Mouse (Mus musculus) lung, adult 2 months (tissue): ENCODE data around the gene Fth1. TPM values are rescaled to one million over a fixed set of nuclear protein-coding genes. Genes with fewer than 3 reads are reported as not detected.

Source experiments
- DNase-seq: peaks from one replicate; pipeline ENCODE4 v3.0.0; 2022
- H3K4me1 ChIP-seq: fragments of 200-500 bp; 2 replicates; pipeline ENCODE4 v1.6.1; 2011; ENCODE audit warnings: low read length; ENCODE audit not compliant: control insufficient read depth, insufficient read depth
- H3K4me3 ChIP-seq: fragments of 200-500 bp; replicated peaks from 2 replicates; pipeline ENCODE3; 2011; ENCODE audit warnings: low read depth, mild to moderate bottlenecking, control low read depth, low read length; ENCODE audit errors: extremely low read depth
- CTCF ChIP-seq: fragments of 200-500 bp; IDR thresholded peaks from 2 replicates; pipeline ENCODE4 v1.5.1; 2011; ENCODE audit warnings: mild to moderate bottlenecking, low read length, control low read depth; ENCODE audit not compliant: insufficient read depth
- POLR2A ChIP-seq: fragments of 200-500 bp; IDR thresholded peaks from 2 replicates; pipeline ENCODE4 v1.6.1; 2011; ENCODE audit warnings: low read depth, mild to moderate bottlenecking, control low read depth, low read length, borderline replicate concordance; ENCODE audit errors: extremely low read depth
- WGBS: fragments of 180-500 bp; shearing (Covaris S2); methylation state at CpG from one replicate; pipeline ENCODE4 v1.1.7; 2018; 5-methylcytosine and 5-hydroxymethylcytosine counted together
- polyA plus RNA-seq: library from polyadenylated mRNA; depleted of rRNA; stranded (reverse); fragments of >200 nt; gene quantifications from 2 replicates; pipeline ENCODE4 v1.2.3, GENCODE M21; 2012

Fth1 gene
- polyA plus RNA-seq, 1 experiment: 4,642 TPM

DNA sequence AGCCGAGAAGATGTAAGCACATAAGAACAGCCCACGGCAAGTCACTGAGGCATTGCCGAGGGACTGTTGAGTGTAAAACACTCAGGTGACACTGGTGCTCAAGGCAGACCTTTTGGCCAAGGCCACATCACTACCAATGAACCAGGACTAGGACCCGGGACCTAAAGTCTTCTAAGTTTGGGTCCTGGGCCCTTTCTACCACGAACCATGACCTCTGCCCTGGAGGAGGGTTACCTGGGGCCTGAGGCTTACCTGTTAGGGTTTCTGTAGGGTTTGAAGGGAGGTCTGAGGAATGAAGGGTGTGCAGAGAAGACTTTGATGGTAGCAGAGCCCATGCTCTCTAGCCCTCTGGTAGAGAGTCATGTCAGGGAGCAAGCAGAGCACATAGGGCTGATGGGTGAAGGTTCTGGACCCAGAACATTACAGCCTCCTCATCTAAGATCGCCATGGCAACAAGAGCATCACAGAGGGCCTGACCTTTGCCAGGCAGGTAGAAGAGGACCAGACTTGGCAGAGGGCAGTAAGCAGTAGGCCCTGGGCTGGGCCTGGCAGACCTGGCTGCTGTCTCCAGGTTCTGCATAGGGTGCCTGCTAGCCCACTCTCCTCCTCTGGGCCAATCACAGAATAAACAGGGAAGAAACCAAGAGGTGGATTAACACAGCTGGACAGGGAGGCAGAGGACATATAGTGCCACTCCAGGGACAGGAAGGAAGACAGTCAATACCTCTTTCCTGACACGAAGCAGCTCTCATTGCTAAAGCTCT lies 21.0 kb downstream of the Fth1 start, which contains the start of the genes Best1 and Rab3il1:
TSS of gene Best1 (minus strand) at position 428 of the 764 bp plus-strand sequence.
TSS of gene Rab3il1 (plus strand) at position 464 of the 764 bp plus-strand sequence.
- no peak for DNase-seq
- TF ChIP-seq CTCF (no peak), POLR2A (no peak)
- Histone ChIP-seq H3K4me3 (no peak within 1 kb of the TSS), H3K4me1 (no peaks in the 10 kb centered on the region)
- WGBS: 84% methylated on average over 7 of the region's 7 CpGs

DNA sequence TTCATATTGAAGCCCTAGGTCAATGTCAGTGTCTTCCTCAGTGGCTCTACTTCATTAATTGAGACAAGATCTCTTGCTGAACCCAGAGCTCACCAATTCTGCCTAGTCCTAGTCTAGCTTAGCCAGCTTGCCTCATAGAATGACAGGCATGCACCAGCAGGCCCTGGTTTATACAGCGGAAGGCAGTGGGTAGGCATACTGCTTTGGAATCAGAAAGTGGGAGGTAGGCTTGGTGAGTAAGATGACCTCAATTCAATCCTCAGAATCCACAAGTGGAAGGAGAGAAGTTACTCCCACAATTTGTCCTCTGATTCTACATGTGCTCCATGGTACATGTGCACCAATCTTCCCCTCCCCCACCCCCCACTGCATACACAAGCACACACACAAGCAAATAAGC lies 23.3 kb downstream of the Fth1 start:
- no peak for DNase-seq
- Histone ChIP-seq H3K4me1 (no peaks in the 10 kb centered on the region), H3K4me3 (no peak overlapping the region)
- TF ChIP-seq CTCF (no peak), POLR2A (no peak)
- WGBS: 86% methylated on average over 1 of the region's 1 CpGs

DNA sequence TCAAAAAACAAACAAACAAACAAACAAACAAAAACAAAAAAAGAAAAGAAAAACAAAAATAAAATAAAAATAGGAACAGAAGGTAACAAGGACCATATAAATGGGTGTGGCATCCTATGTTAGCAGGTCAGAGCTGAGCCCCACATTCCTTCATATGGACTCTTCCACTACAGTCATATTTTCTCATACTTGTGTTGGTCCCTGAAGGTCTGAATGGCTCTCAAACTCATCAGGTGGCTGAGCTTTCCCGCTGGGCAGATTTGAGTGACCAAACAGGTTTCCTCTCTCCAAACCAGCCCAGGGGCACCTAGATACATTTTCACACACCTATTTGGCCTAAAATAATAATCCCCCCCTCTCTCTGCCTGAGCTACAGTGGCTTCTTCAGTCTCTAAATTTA lies 31.0 kb downstream of the Fth1 start:
- Histone ChIP-seq H3K4me1 (no peaks in the 10 kb centered on the region), H3K4me3 (no peak overlapping the region)
- 52% methylated on average over 1 of the region's 1 CpGs for WGBS
- no peak for DNase-seq
- TF ChIP-seq POLR2A: no peak
- TF ChIP-seq CTCF: no peak

DNA sequence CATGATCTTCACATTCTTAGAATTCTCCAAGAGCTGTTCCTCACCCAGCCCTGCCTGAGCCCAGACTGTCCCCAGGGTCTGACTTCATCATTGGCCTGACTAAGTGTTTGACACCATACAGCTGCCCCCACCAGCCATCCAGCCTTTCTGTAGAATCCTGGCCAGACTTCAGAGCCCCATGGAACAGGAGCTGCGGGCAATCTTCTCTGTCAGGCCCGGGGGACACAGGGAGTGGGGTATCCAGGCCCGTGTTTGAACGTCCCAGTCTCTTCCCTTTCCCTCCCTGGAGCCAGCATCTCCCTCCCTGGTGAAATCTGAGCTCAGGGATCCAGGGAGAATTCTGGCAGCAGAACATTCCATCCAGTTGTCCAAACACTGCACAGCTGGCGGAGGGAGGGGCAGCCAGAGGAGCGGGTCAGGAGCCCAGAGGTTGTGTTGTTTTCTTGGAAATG lies 32.5 kb downstream of the Fth1 start:
- 40% methylated on average over 6 of the region's 6 CpGs for WGBS

DNA sequence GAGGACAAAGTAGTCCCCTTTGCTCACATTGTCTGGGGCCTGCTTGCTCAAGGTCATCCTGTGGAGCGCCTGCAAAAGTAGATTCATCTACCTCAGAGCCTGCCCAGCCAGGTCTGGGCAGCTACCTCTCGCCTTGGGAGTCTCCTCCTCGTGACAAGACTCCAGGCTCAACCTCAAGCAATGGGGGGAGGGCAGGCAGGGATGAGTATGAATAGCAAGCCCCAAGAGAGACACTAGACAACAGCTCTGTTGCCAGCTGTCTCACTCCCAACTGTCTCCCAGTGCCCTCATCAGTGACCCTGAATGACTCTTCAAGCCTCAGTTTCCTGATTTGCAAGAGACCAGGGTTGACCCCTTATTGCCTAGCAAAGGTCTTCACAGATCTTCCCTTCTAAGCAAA lies 33.0 kb downstream of the Fth1 start:
- Histone ChIP-seq H3K4me1 (peaks cover 2% of the 10 kb centered on the region), H3K4me3 (no peak overlapping the region)
- WGBS: 59% methylated on average over 3 of the region's 3 CpGs
- DNase-seq: no peak
- no peak for TF ChIP-seq POLR2A
- no peak for TF ChIP-seq CTCF

More for the DNA sequence above, 32.5 kb downstream of the Fth1 start:
- peak; percentile 24 for DNase-seq
- TF ChIP-seq CTCF: no peak
- no peak for TF ChIP-seq POLR2A
- no peak overlapping the region for H3K4me3 ChIP-seq
- no peaks in the 10 kb centered on the region for H3K4me1 ChIP-seq

DNA sequence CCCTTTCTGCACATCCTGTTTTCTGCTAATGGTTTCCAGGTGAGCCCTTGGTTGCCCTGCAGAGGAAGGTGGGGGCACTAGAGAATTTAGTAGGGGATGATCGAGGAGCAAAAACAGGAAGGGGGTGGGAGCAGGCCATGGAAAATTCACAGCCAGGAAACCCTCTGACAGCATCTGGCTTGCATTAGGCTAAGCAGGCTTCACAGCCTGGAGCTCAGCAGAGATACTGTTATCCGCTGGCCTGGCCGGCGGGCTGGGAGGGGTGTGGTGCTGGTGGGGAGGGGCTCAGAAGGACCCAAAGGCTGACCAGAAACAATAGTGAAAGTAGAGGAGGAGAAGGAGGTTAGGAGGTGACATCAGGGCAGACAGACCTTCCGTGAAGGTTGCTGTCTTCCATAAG lies 33.5 kb downstream of the Fth1 start:
- DNase-seq: no peak
- no peak for TF ChIP-seq POLR2A
- TF ChIP-seq CTCF: no peak
- 46% methylated on average over 5 of the region's 5 CpGs for WGBS
- H3K4me1 ChIP-seq: peaks cover 6% of the 10 kb centered on the region
- no peak overlapping the region for H3K4me3 ChIP-seq

DNA sequence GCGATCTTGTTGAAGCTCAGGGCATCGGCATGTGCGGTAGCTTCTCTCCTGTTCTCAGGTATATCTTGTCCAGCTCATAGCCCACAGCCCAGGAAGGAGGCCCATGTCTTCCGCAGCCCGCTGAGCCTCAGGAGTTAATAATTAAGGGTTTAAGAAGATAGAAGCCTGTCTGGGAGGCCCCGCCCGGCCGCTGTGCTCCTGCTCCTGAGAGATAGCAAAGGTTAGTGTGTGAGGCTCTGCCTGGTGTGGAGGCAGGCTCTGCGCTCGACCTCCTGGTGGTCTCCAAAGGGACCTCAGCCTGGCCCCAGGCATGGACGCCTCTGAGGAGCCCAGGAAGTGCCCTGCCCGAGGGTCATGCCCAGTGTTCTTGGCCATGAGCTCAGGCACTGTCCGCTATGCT lies 34.4 kb downstream of the Fth1 start:
- peaks cover 6% of the 10 kb centered on the region for H3K4me1 ChIP-seq
- 83% methylated on average over 13 of the region's 13 CpGs for WGBS
- TF ChIP-seq POLR2A: no peak
- H3K4me3 ChIP-seq: no peak overlapping the region
- no peak for DNase-seq

DNA sequence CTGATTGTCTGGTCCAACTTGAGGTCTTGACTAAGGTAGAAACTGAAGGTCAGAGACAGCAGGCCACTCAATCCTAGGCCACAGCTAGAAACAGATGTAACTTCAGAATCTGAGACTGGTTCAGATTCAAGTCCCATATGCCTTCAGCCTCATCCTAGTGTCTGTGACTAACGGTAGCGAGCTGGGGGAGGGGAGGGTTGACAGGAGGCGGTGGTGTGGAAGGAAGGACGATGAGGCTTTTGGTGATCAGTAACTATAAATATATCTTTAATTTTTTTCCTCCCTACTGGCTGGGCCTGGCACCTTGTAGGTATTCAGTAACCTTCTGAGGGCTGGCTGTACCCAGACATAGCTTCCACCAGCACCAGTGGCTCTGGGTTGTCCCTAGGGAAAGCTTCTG lies 35.0 kb downstream of the Fth1 start:
- TF ChIP-seq POLR2A: no peak
- TF ChIP-seq CTCF: no peak

DNA sequence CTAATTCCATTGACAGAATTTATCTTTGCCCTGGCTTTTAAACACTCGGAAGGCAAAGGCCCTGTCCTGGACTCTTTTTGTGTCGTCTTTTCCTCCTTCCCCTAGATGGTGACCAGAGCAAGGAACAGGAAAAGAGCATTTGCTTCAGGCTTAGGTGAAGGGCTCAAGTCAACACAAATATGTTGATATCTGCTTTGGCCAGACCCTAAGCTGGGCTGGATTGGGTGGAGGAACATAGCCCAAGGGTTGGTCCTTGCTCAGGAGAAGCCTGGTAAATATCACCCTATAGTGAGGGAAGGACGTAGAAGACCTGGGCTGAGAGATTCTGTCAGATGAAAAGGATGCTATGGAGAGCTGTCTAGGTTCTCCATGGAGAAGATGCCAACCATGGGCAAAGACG lies 35.8 kb downstream of the Fth1 start:
- DNase-seq: no peak
- Histone ChIP-seq H3K4me3 (no peak overlapping the region), H3K4me1 (peaks cover 6% of the 10 kb centered on the region)
- WGBS: 92% methylated on average over 4 of the region's 4 CpGs
- no peak for TF ChIP-seq POLR2A
- TF ChIP-seq CTCF: no peak

More for the DNA sequence above, 35.0 kb downstream of the Fth1 start:
- DNase-seq: no peak
- peaks cover 6% of the 10 kb centered on the region for H3K4me1 ChIP-seq
- 71% methylated on average over 4 of the region's 4 CpGs for WGBS
- no peak overlapping the region for H3K4me3 ChIP-seq
